Mouse (Mus musculus) lung, postnatal 25 days (tissue): Measurements from ENCODE around the gene Msrb2.

ENCODE experiments used
- DNase-seq: peaks from one replicate; pipeline ENCODE4 v3.0.0; 2022; ENCODE audit warnings: low spot score

The Msrb2 gene

GRCm38 (mm10) chr2:19390411-19391143 is 19.3 kb downstream of the Msrb2 start:
- DNase-seq: no peak

GRCm38 (mm10) chr2:19391649-19392048 is 20.4 kb downstream of the Msrb2 start:
- DNase-seq: no peak

DNA sequence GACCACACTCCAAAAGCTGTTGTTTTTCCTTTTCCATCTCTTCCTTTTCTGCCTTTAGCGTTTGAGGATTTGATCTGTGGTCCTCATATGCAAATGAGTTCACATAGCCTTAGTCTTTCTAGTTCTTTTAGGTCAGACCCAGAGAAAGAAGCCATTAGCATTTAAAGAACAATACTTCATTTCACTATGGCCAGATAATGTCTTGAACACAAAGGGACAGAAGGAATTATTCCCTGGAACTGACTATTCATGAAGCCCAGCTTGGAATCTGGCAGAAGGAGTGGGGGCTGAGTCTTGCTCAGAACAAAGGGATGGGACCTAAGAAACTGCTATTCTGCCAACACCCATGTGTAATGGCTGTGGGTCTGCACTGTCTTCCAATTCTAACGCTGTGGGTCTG is 21.6 kb downstream of the Msrb2 start:
- no peak for DNase-seq

DNA sequence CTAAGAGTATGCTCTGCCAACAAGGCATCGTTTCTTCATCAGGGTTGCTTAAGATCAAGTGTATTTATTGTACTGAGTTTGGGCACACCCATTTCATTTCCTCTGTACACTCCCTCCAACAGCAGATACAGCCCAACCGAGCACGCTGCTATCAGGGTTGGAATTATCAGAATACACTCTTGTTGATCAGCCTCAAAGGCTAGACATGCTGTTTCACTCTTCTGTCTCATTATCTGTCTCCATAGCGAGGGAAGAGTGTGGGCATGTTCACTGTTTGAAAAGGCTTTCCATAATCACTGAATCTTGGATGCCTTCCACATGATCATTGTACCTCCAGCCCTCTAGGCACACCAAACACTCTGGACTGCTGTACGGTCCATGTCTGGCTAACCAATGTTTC is 34.2 kb downstream of the Msrb2 start:
- no peak for DNase-seq

DNA sequence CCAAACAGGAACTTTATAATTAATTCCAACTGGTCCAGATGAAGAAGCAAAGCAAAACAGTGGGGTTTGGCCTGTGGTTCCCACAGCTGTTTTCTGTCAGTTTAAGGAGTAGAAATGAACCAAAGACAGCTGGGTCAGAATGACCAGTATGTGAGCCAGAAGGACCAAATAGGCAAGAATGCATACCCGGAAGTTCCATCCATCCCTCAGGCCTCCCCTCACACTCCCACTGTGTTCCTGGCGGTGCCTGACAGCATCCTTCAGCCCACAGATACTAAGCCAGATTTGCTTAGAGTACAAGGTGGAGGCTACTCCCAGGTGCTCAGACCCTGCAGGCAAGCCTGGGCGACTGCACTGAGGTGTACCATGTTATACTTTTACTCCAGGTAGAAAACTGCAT is 35.3 kb downstream of the Msrb2 start:
- DNase-seq: no peak

GRCm38 (mm10) chr2:19414222-19414965 is 43.2 kb downstream of the Msrb2 start:
- peak; percentile 27 for DNase-seq

DNA sequence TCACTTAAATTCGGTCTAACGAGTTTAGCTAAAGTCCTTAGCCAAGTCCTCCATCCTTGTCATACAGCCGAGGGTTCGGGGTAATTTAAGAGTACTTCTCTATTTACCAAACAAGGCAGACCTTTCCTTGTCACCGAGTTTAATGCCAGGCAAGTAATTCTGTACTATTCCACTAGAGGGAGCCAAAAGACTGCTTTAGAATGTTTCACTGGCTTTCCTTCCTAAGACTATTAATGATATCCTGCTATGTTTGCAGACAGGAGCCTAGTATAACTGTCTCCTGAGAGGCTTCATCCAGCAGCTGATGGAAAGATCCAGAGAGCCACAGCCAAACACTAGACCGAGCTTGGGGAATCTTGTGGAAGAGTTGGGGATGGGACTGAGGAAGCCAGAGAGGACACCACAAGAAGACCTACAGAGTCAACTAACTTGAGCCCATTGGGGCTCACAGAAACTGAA is 43.9 kb downstream of the Msrb2 start:
- DNase-seq: peak; percentile 77

DNA sequence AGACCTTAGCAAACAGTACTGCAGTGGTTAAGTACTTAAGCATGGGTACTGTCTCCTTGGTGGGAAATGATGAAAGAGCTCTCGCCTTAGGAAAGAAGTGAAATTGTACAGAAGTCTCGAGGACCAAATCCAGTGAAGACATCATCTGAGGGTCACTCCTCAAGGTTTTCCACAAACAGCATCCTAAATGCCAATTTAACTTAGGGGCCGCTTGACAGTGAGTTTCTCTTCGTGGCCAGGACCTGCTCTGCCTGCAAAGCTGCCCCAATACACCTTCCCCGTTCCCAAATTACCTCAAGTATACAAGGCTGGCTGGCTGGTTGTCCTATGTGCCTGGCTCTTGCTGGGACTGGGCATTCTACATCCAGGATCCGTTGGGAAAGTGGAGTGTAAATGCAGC is 44.8 kb downstream of the Msrb2 start:
- no peak for DNase-seq

- DNase-seq: no peak
Observed at GRCm38 (mm10) chr2:19419686-19420345, 48.6 kb downstream of the Msrb2 start.

DNA sequence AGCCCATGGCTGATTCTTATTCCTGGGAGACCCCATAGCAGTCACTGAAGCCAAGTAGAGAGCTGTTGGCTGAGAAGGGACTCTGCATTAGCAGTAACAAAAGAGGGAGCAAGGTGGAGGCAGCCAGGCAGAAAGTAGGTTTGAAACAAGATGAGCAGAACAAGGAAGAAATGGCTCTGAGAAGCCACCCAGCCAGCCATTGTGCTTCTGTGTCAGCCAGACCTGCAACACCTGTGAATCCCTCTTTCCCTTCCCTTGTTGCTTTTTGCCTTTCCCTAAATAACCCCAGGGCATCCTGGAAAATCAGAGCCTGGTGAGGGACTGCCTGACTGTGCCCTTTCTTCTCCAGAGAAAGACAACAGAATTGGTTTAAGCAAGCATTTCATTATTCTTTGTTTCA is 51.0 kb downstream of the Msrb2 start:
- DNase-seq: no peak

GRCm38 (mm10) chr2:19423086-19423485 is 51.8 kb downstream of the Msrb2 start:
- DNase-seq: no peak

DNA sequence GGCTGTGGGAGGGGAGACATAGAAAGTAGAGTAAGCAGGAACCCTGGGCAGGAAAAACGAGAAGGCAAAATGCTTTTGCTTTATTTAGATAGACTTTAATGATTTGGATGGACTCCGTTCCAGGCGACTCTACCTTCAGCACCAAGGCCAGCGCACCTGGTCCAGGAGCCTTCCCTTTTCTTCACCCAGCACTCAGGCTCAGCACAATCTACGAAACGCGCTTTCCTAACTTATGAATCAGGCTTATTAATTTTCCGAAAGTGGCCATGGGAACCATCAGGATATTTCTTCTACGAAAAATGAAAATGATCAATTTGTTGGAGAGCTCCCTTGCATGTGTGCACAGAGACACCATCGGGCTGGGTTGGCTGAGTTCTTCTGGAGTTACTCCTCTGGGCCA is 57.8 kb downstream of the Msrb2 start:
- no peak for DNase-seq

GRCm38 (mm10) chr2:19429691-19430690 is 58.8 kb downstream of the Msrb2 start:
- DNase-seq: no peak

GRCm38 (mm10) chr2:19430746-19431145 is 59.5 kb downstream of the Msrb2 start:
- no peak for DNase-seq

GRCm38 (mm10) chr2:19431186-19431585 is 59.9 kb downstream of the Msrb2 start:
- DNase-seq: no peak

DNA sequence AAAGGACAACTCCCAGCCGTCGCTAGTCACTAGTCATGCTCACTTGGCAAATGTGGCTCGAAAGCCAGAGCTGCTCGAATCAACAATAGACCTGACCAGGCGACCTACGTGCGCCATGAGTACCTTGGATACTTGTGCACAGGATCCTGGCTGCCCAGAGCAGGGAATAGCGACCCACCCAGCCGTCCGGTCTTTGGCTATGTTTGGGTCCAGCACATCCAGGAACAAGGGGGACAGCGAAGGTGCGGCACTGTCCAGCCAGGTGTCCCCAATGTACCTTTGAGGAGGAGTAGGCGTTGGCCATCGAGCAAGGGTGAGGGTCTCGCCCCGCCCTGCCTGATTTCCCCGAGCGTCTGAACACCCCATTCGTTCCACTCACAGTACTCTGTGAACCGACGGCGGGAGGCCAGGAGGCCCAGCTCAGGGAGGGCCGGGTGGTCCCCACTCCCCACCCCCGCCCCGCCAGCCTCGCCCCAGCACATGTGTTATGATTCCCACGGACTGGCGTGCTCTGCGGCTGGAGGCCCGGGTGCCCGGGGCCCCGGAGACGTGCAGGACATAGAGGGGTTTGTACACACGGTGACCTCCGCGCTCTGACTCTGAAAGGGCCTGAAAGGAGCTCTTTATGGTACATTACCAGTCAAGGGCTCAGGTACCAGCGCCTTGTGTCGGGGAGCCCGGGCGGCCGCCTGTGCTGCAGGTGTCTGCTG is 60.5 kb downstream of the Msrb2 start:
- no peak for DNase-seq

GRCm38 (mm10) chr2:19444346-19444745 is 73.1 kb downstream of the Msrb2 start:
- no peak for DNase-seq
